Mouse (Mus musculus) cerebellum, adult 2 months (tissue): ENCODE data around the gene Cables2. TPM values are rescaled to one million over a fixed set of nuclear protein-coding genes. Genes with fewer than 3 reads are reported as not detected.
A peak's percentile ranks its signal among the peaks of the same experiment; 100 is the strongest.

ENCODE experiments used
- DNase-seq, 2 experiments: peaks; one replicate each; pipeline ENCODE4 v3.0.0; 2021
- H3K27ac ChIP-seq: fragments of 200-500 bp; 2 replicates; pipeline ENCODE4 v1.5.1; 2012; ENCODE audit warnings: low read length, control low read depth, inconsistent platforms; ENCODE audit not compliant: insufficient read depth
- H3K27me3 ChIP-seq: fragments of 200-500 bp; 2 replicates; pipeline ENCODE4 v1.6.1; 2012; ENCODE audit warnings: inconsistent platforms, mild to moderate bottlenecking, low read length, moderate library complexity; ENCODE audit not compliant: control insufficient read depth, insufficient read depth
- H3K4me1 ChIP-seq: fragments of 200-500 bp; 2 replicates; pipeline ENCODE4 v1.6.1; 2011; ENCODE audit warnings: low read length; ENCODE audit not compliant: control insufficient read depth, insufficient read depth
- H3K4me3 ChIP-seq: fragments of 200-500 bp; replicated peaks from 2 replicates; pipeline ENCODE3; 2011; ENCODE audit warnings: mild to moderate bottlenecking, low read depth, low read length, control low read depth; ENCODE audit not compliant: insufficient read depth
- CTCF ChIP-seq: fragments of 200-500 bp; IDR thresholded peaks from 2 replicates; pipeline ENCODE4 v1.5.1; 2011; ENCODE audit warnings: low read depth, mild to moderate bottlenecking, control low read depth, low read length, moderate library complexity, borderline replicate concordance; ENCODE audit not compliant: insufficient read depth
- POLR2A ChIP-seq: fragments of 200-500 bp; IDR thresholded peaks from 2 replicates; pipeline ENCODE4 v1.6.1; 2011; ENCODE audit warnings: low read length, control low read depth, borderline replicate concordance; ENCODE audit not compliant: insufficient read depth
- WGBS: fragments of 180-500 bp; shearing (Covaris S2); methylation state at CpG from one replicate; pipeline ENCODE4 v1.1.7; 2018; 5-methylcytosine and 5-hydroxymethylcytosine counted together
- polyA plus RNA-seq: library from polyadenylated mRNA; depleted of rRNA; stranded (reverse); fragments of >200 nt; gene quantifications from 2 replicates; pipeline ENCODE4 v1.2.3, GENCODE M21; 2012

The Cables2 gene
- polyA plus RNA-seq, 1 experiment, result 51.7 TPM

DNA sequence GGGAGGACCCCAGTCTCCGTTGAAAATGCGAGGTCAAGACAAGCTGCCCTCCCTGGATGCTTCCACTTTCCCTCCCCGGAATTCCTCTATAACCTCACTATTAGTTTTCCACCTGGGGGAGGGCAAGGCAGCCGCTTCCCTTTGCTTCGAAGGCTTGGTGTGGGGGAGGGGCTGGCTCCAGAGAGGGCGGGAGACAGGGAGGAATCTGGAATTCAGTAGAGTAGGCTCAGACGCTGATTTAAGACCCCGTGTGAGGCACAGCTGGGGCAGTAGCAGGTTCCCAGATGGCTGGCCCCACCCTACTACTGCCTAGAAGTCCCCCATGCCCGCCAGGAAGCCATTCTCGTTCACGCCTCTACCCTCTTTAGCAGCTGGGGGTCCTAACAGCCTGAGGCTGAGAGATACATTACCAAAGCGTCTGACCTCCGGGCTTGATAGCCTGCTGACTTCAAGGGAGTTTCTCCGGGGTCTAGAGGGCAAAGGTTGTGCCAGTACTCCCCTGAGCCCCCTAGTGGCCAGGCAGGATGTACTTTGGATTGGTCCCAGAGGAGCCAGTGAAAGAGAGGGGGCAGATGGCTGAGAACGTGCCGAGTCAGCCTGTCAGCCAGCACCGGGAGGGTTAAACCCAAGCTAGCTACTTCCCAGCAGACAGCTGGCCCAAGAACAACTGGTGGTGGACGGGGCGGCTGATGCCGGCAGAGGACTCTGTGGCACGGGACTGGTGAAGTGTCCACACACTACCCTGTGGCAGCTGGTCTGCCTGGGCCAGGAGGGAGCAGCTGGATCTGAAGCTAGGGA is 45.8 kb downstream of the Cables2 start:
- DNase-seq, result peak; percentile 37 to 40
- Histone ChIP-seq H3K27me3 (no peaks in the 10 kb centered on the region; the same call in 1 of the 2 replicates), H3K27ac (no peak overlapping the region), H3K4me3 (no peak overlapping the region), H3K4me1 (no peaks in the 10 kb centered on the region)
- 8% methylated on average over 21 of the region's 21 CpGs for WGBS
- TF ChIP-seq CTCF (peak; percentile 64), POLR2A (no peak)

DNA sequence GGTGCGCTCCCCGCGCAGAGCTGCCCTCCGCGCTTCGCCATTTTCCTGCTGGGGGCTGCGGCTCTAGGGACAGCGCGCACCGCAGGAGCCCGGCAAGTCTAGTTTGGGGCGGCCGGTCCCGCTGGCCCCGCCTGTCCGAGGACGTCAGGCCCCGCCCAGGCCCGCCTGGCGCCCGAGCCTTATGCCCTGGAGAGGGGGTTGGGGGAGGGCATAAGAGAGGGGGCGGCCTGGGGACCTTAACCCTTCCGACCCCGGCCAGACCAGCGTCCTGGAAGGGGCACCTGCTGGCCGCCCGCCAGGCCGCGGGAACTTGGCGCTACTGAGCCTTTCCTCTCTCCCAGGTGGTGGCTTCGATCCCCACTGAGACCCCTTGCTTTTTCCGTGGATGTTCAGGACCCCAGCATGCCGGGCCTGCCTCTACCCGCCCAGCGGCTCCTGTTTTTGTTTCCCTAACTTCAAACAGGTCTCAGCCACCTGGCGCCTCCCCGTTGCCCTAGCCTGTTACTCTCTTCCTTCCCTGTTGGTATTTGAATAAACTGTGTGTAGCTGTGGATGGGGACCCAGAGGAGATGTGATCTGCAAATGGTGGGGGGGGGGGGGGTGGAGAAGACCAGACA is 47.4 kb downstream of the Cables2 start, which contains the start of gene Lama5:
TSS of gene Lama5 (minus strand) at position 98 of the 617 bp plus-strand sequence.
- Histone ChIP-seq H3K4me1 (no peaks in the 10 kb centered on the region), H3K27me3 (no peaks in the 10 kb centered on the region; the same call in 1 of the 2 replicates), H3K4me3 (peak within 1 kb of the TSS; percentile 58), H3K27ac (no peak within 1 kb of the TSS)
- peak; percentile 31 to 41 for DNase-seq
- TF ChIP-seq POLR2A (no peak), CTCF (no peak)
- WGBS, result 2% methylated on average over 37 of the region's 37 CpGs

DNA sequence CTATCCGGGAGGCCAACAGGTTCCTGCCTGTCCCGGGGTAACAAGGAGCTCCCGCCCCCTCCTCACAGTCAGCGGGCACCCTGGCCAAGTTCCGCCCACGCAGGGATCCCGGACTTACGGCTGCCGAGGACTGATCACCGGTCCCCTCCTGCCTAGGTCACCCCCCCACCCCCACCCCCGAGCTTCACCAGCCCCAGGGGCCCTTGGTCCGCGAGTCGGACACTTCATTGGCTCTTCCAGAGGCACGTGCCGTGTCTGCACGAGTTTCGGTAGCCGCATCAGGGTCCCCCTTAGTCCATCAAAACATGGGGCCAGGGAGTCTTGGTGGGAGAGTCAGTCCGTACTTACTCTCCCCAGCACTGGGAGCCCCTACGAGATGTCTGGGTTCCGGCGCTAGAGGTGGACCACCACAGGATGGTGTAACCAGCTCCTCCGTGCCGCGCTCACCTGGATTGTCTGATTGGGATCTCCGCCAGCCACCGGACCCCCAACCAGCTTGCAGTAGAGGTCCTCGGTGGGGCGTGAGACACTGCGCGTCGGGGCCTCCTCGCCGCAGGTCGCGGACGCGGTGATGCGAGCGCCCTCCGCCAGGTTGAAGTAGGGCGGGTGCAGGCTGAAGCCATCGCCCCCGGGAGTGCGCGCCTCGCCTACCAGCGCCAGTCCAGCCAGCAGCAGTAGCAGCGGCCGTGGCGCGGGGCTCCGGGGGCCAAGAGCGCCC is 48.1 kb downstream of the Cables2 start:
- DNase-seq, result peak; percentile 25 to 42
- Histone ChIP-seq H3K4me3 (peak overlapping the region; percentile 58), H3K27me3 (no peaks in the 10 kb centered on the region; the same call in 1 of the 2 replicates), H3K4me1 (no peaks in the 10 kb centered on the region), H3K27ac (no peak overlapping the region)
- TF ChIP-seq POLR2A (no peak), CTCF (no peak)
- under 1% methylated on average over 55 of the region's 55 CpGs for WGBS

DNA sequence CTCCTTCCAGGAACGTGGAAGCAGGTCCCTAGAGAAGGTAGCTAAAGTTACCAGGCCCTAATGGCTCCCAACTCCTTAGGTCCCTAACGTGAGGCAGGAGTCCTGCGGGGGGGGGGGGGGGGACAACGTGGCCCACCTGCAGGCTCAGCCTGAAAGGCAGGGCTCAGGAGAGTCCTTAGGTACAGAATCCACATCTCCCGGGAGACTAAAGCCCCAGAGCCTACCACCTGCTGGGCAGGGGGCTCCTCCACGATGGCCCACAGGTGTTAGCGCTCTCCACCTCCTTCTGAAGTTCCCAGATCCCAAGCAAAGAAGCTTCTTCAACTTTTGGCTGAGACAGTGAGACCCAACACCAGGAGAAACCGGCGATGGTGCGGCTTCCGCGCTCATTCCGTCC is 48.7 kb downstream of the Cables2 start:
- H3K27ac ChIP-seq, result no peak overlapping the region
- 24% methylated on average over 13 of the region's 13 CpGs for WGBS
- H3K4me3 ChIP-seq, result no peak overlapping the region
- no peak for TF ChIP-seq CTCF
- no peak for TF ChIP-seq POLR2A
- H3K4me1 ChIP-seq, result no peaks in the 10 kb centered on the region; the same call in 1 of the 2 replicates
- no peak for DNase-seq
- no peaks in the 10 kb centered on the region; the same call in 1 of the 2 replicates for H3K27me3 ChIP-seq

DNA sequence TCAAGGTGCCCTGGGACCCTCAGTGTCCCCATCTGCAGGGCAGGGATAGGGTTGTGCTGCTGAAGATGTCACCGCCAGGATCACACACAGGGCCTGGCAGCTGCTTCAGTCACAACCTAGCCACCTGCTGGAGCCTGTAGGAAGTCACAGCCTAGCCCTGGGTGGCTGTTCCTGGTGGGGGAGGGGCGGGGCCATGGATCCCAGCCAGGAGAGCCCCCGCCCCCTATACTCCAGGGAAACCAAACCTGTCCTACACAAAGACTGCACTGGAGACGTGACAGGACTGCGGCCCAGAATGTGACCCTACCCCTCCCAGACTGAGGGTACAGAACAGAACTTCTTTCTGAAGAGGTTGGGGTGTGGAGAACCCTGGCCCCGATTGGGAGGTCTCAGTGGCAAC is 51.0 kb downstream of the Cables2 start:
- DNase-seq, result no peak
- H3K4me1 ChIP-seq, result peaks cover 12% of the 10 kb centered on the region
- WGBS, result 29% methylated on average over 6 of the region's 6 CpGs
- TF ChIP-seq CTCF (no peak), POLR2A (no peak)
- no peaks in the 10 kb centered on the region; the same call in 1 of the 2 replicates for H3K27me3 ChIP-seq
- H3K4me3 ChIP-seq, result no peak overlapping the region
- no peak overlapping the region for H3K27ac ChIP-seq

DNA sequence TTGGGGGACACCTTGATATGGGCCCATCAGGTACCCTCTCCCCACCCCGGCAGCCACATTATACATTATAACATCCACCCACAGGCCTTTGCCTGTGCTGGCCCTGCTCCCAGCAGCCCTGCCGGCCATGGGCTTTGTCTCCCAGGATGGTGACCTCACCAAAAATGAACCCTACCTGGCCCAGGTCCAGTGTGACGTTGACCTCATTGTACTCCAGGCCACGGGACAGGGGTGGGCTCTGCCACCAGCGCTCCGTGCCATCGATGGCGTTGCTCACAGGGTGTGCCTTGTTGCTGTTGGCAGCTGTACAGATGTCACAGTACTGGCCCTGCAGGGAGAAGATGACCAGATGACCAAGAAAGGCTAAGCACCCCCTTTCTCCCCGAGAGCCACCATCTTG is 52.2 kb downstream of the Cables2 start:
- H3K27ac ChIP-seq, result no peak overlapping the region
- DNase-seq, result no peak
- TF ChIP-seq CTCF, result no peak
- no peak for TF ChIP-seq POLR2A
- H3K27me3 ChIP-seq, result no peaks in the 10 kb centered on the region; the same call in 1 of the 2 replicates
- WGBS, result 84% methylated on average over 9 of the region's 9 CpGs
- H3K4me1 ChIP-seq, result peaks cover 12% of the 10 kb centered on the region
- H3K4me3 ChIP-seq, result no peak overlapping the region

DNA sequence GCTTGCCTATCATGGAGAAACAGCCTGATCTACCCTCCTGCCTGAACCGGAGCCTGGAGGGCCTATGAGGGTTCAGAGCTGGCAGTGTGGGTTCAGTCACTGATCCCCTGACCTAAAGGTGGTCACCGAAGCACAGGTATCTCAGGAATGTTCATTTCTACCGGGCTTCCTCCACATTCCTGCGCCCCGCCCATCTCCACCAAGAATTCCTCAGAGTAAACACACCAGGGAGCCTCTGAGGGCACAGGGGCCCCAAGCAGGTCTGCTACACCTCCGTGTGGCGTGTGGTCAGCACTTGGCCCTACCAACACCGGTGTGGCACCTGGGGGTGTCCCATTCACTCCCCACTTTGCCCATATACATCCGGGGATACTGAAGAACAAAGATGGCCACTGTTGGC is 53.1 kb downstream of the Cables2 start:
- Histone ChIP-seq H3K27me3 (no peaks in the 10 kb centered on the region; the same call in 1 of the 2 replicates), H3K27ac (no peak overlapping the region), H3K4me1 (peaks cover 19% of the 10 kb centered on the region), H3K4me3 (no peak overlapping the region)
- no peak for DNase-seq
- no peak for TF ChIP-seq CTCF
- 87% methylated on average over 9 of the region's 9 CpGs for WGBS
